Mouse (Mus musculus) CH12.LX (cell line): ENCODE measurements around the gene H2-M10.2.

Experiments
- CHD2 ChIP-seq: IDR thresholded peaks from 2 replicates; pipeline ENCODE4 v1.6.1; 2011; ENCODE audit warnings: low read length, improper control_type of control experiment
- CTCF ChIP-seq, 2 experiments: IDR thresholded peaks in 1 of 2; conservative IDR thresholded peaks in 1 of 2; 2 replicates each; pipeline ENCODE4 v1.5.1; 2011 to 2012; ENCODE audit warnings: low read depth in 2 of 2, low read length in 2 of 2, improper control_type of control experiment in 1 of 2, inconsistent platforms in 1 of 2, mild to moderate bottlenecking in 1 of 2, moderate library complexity in 1 of 2
- E2F4 ChIP-seq: IDR thresholded peaks from 2 replicates; pipeline ENCODE4 v1.6.1; 2011; ENCODE audit warnings: low read depth, low read length, improper control_type of control experiment; ENCODE audit not compliant: insufficient replicate concordance
- EP300 ChIP-seq: IDR thresholded peaks from 2 replicates; pipeline ENCODE4 v1.6.1; 2011; ENCODE audit warnings: low read length, improper control_type of control experiment
- MAX ChIP-seq: IDR thresholded peaks from 2 replicates; pipeline ENCODE4 v1.6.1; 2011; ENCODE audit warnings: low read length, improper control_type of control experiment
- NRF1 ChIP-seq: IDR thresholded peaks from 2 replicates; pipeline ENCODE4 v1.6.1; 2014; ENCODE audit warnings: low read depth, mild to moderate bottlenecking, inconsistent platforms, low read length, improper control_type of control experiment, moderate library complexity
- POLR2A ChIP-seq: IDR thresholded peaks from 2 replicates; pipeline ENCODE4 v1.6.1; 2011; ENCODE audit warnings: low read depth, mild to moderate bottlenecking, improper control_type of control experiment, low read length

GRCm38 (mm10) chr17:36273796-36274195, 12.5 kb downstream of the H2-M10.2 start:
- TF ChIP-seq CHD2: no peak
- 0 out of 2 replicates have a peak, but pooled peaks have one; percentile 18 for TF ChIP-seq EP300
- no peak for TF ChIP-seq NRF1
- no peak for TF ChIP-seq E2F4
- no peak for TF ChIP-seq CTCF (conservative IDR thresholded peaks at IDR 0.05 in 1 of 2, IDR thresholded peaks at IDR 0.05 in 1 of 2; ENCODE audit: low read depth in 2 of 2, low read length in 2 of 2)
- no peak for TF ChIP-seq POLR2A
- no peak for TF ChIP-seq MAX
